Mouse (Mus musculus) thymus, adult 2 months (tissue): Measurements from ENCODE around the gene Nfkbie. TPM values are rescaled to one million over a fixed set of nuclear protein-coding genes. Genes with fewer than 3 reads are reported as not detected.

Experiments
- DNase-seq: peaks from one replicate; pipeline ENCODE4 v3.0.0; 2021
- H3K27ac ChIP-seq: fragments of 200-500 bp; 2 replicates; pipeline ENCODE4 v1.5.1; 2012; ENCODE audit warnings: low read length, control low read depth; ENCODE audit not compliant: control insufficient read depth, insufficient read depth
- H3K27me3 ChIP-seq: fragments of 200-500 bp; 2 replicates; pipeline ENCODE4 v1.6.1; 2012; ENCODE audit warnings: mild to moderate bottlenecking, low read length, moderate library complexity, mixed read lengths; ENCODE audit not compliant: control insufficient read depth, insufficient read depth
- H3K36me3 ChIP-seq: fragments of 200-500 bp; 2 replicates; pipeline ENCODE4 v1.6.1; 2012; ENCODE audit warnings: mild to moderate bottlenecking, low read length, moderate library complexity; ENCODE audit not compliant: control insufficient read depth, insufficient read depth
- H3K4me1 ChIP-seq: fragments of 200-500 bp; replicated peaks from 2 replicates; pipeline ENCODE4 v1.6.1; 2012; ENCODE audit warnings: low read length; ENCODE audit not compliant: control insufficient read depth, insufficient read depth
- H3K4me3 ChIP-seq: fragments of 200-500 bp; 2 replicates; pipeline ENCODE4 v1.5.1; 2012; ENCODE audit warnings: mild to moderate bottlenecking, low read length, control low read depth, moderate library complexity; ENCODE audit not compliant: control insufficient read depth, insufficient read depth
- CTCF ChIP-seq: fragments of 200-500 bp; IDR thresholded peaks from 2 replicates; pipeline ENCODE4 v1.5.1; 2012; ENCODE audit warnings: mild to moderate bottlenecking, control low read depth, low read length, moderate library complexity, borderline replicate concordance; ENCODE audit not compliant: control insufficient read depth, poor library complexity, insufficient read depth; ENCODE audit errors: extremely low read depth
- POLR2A ChIP-seq: fragments of 200-500 bp; IDR thresholded peaks from 2 replicates; pipeline ENCODE4 v1.6.1; 2012; ENCODE audit warnings: mild to moderate bottlenecking, low read length, control low read depth, moderate library complexity; ENCODE audit not compliant: control insufficient read depth, poor library complexity, insufficient read depth; ENCODE audit errors: extremely low read depth
- WGBS: fragments of 180-500 bp; shearing (Covaris S2); methylation state at CpG from one replicate; pipeline ENCODE4 v1.1.7; 2018; 5-methylcytosine and 5-hydroxymethylcytosine counted together
- polyA plus RNA-seq: library from polyadenylated mRNA; depleted of rRNA; stranded (reverse); fragments of >200 nt; gene quantifications from 2 replicates; pipeline ENCODE4 v1.2.3, GENCODE M21; 2012

Nfkbie gene
- polyA plus RNA-seq, 1 experiment: 64.5 TPM

DNA sequence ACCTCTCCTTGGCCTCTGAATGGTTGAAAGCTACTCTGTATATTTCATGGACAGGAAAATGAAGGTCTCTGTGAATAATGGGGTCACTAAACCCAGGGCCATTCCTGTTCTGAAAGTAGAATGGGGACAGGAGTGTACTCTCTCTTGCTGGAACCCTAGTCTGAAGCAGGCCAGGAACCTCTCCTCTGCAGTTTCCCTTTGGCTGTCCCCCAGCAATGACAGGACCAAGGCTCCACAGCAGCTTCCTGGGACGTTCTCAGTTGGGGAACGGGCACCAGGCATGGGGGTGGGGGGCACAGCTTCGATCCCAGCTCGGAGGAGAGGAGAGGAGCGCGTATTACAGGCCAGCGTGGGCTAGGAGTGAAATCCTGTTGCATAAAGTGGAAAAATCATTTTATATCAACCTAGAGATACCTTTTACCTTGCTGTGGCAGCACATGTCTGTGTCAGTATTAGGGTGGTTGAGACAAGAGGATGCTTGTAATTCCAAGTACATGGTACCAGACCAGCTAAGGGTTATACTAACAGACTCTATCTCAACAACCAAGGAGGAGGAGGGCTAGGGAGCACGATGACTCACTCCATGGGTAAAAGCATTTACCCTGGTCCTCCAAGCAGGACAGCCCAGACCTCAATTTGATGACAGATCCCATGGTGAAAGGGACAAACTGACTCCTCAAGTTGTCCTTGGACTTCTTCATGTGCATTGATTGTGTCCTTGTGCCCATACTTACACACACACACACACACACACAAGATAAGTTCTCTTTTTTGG lies 19.8 kb downstream of the Nfkbie start:
- Histone ChIP-seq H3K4me3 (no peak overlapping the region), H3K4me1 (peaks cover 15% of the 10 kb centered on the region), H3K27ac (no peak overlapping the region), H3K36me3 (peaks cover 14% of the 10 kb centered on the region), H3K27me3 (no peaks in the 10 kb centered on the region)
- TF ChIP-seq POLR2A: no peak
- no peak for TF ChIP-seq CTCF
- 95% methylated on average over 8 of the region's 8 CpGs for WGBS
- no peak for DNase-seq

- Histone ChIP-seq H3K27me3 (no peaks in the 10 kb centered on the region), H3K36me3 (no peaks in the 10 kb centered on the region), H3K4me1 (peaks cover 18% of the 10 kb centered on the region), H3K4me3 (no peak overlapping the region), H3K27ac (peak overlapping the region; percentile 15; the same call in 1 of the 2 replicates)
- DNase-seq: no peak
- TF ChIP-seq POLR2A (no peak), CTCF (no peak)
- WGBS: 81% methylated on average over 5 of the region's 5 CpGs
These were observed 22.7 kb downstream of the Nfkbie start for GRCm38 (mm10) chr17:45578242-45578641.

- H3K4me3 ChIP-seq: no peak overlapping the region
- peak; percentile 50 for DNase-seq
- no peaks in the 10 kb centered on the region for H3K36me3 ChIP-seq
- peak overlapping the region; percentile 16; the same call in 1 of the 2 replicates for H3K27ac ChIP-seq
- WGBS: 78% methylated on average over 7 of the region's 7 CpGs
- H3K4me1 ChIP-seq: peaks cover 18% of the 10 kb centered on the region
- H3K27me3 ChIP-seq: no peaks in the 10 kb centered on the region
- no peak for TF ChIP-seq POLR2A
- peak; percentile 39; the same call in 1 of the 2 replicates for TF ChIP-seq CTCF
These were observed 23.3 kb downstream of the Nfkbie start for GRCm38 (mm10) chr17:45578843-45579242.

DNA sequence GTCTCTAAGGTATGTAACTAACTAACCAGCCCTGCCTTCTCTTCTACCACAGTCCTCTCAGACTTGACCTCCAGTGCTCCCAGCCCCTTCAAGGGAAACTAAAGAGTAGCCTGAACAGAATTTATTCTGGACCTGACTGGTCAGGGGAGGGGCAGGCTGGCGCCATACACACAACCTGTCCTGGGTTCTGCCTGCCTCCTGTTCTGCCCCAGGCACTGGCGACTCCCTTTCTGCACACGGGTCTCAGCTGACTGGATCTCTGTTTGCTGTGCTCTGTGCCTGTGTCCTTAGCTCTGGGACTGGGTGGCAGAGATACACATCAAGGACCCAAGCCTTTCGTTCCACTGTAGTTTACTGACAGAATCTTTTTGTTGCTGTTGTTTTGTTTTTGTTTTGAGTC lies 24.1 kb downstream of the Nfkbie start:
- H3K4me1 ChIP-seq: peaks cover 15% of the 10 kb centered on the region
- WGBS: 96% methylated on average over 4 of the region's 4 CpGs
- TF ChIP-seq CTCF: no peak
- no peak for TF ChIP-seq POLR2A
- no peaks in the 10 kb centered on the region for H3K27me3 ChIP-seq
- no peak overlapping the region for H3K4me3 ChIP-seq
- no peak for DNase-seq
- H3K27ac ChIP-seq: no peak overlapping the region
- no peaks in the 10 kb centered on the region for H3K36me3 ChIP-seq

DNA sequence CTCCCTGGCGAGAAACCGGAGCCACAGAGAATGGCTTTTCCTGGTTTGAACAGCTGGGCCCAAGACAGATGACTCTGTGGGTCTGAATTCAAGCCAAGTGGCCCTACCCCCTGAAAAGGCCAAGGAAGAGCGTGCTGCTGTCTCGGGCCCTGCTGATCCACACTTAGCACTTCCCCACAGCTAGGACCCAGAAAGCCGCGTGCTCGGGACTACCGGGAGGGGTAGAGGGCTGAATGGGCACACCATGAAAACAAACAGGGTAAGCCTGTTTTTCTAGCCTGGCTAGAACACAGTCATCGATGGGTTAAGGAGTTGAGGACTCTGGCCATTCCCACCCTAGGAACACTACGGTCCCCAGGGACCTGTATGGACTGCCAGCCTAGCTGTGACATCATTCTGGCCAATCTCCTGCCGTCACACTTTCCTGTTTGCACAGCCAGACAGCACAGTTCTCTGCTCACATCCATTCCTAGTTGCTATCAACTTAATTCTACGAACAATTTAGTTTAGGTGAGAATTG lies 25.5 kb downstream of the Nfkbie start:
- no peaks in the 10 kb centered on the region for H3K27me3 ChIP-seq
- 68% methylated on average over 12 of the region's 12 CpGs for WGBS
- no peak for DNase-seq
- H3K36me3 ChIP-seq: no peaks in the 10 kb centered on the region; the same call in 1 of the 2 replicates
- TF ChIP-seq POLR2A (no peak), CTCF (no peak)
- peak overlapping the region; percentile 61; the same call in 1 of the 2 replicates for H3K27ac ChIP-seq
- peaks cover 12% of the 10 kb centered on the region for H3K4me1 ChIP-seq
- H3K4me3 ChIP-seq: no peak overlapping the region

GRCm38 (mm10) chr17:45581567-45581983 lies 26.1 kb downstream of the Nfkbie start:
- Histone ChIP-seq H3K36me3 (peaks cover 5% of the 10 kb centered on the region; the same call in 1 of the 2 replicates), H3K4me3 (no peak overlapping the region), H3K4me1 (peaks cover 12% of the 10 kb centered on the region), H3K27me3 (no peaks in the 10 kb centered on the region), H3K27ac (no peak overlapping the region)
- TF ChIP-seq POLR2A (no peak), CTCF (no peak)
- 2% methylated on average over 2 of the region's 2 CpGs for WGBS
- peak; percentile 73 for DNase-seq
